Mouse (Mus musculus): Measurements from ENCODE around the gene Tmem136. TPM values are rescaled to one million over a fixed set of nuclear protein-coding genes. Genes with fewer than 3 reads are reported as not detected.

The Tmem136 gene
- polyA plus RNA-seq, 1 experiment from 2014 or later, result 11.1 TPM

GRCm38 (mm10) chr9:43070153-43070552 lies 46.2 kb downstream of the Tmem136 start:
- Histone ChIP-seq H3K36me3 (no peaks in the 10 kb centered on the region), H3K27ac (peak overlapping the region; percentile 90), H3K9me3 (no peaks in the 10 kb centered on the region), H3K9ac (replicated peaks) (peak overlapping the region; percentile 74), H3K4me3 (replicated peaks) (peak overlapping the region; percentile 52), H3K27me3 (no peaks in the 10 kb centered on the region), H3K4me1 (replicated peaks) (peaks cover 44% of the 10 kb centered on the region), H3K4me2 (replicated peaks) (peak overlapping the region; percentile 55)
- WGBS, result 27% methylated on average over 2 of the region's 2 CpGs
- ATAC-seq, result peak; percentile 44; the same call in 1 of the 2 replicates

GRCm38 (mm10) chr9:43067896-43068295 lies 48.5 kb downstream of the Tmem136 start:
- WGBS, result 94% methylated on average over 3 of the region's 3 CpGs
- Histone ChIP-seq H3K27ac (no peak overlapping the region), H3K4me2 (replicated peaks) (peak overlapping the region; percentile 45), H3K27me3 (no peaks in the 10 kb centered on the region), H3K4me1 (replicated peaks) (peaks cover 48% of the 10 kb centered on the region), H3K9me3 (no peaks in the 10 kb centered on the region), H3K4me3 (replicated peaks) (no peak overlapping the region), H3K9ac (replicated peaks) (no peak overlapping the region), H3K36me3 (no peaks in the 10 kb centered on the region)
- no peak for ATAC-seq

- no peak overlapping the region for H3K9ac ChIP-seq (replicated peaks)
- WGBS, result 84% methylated on average over 4 of the region's 4 CpGs
- ATAC-seq, result no peak
Measured at GRCm38 (mm10) chr9:43065231-43065630, 51.1 kb downstream of the Tmem136 start.

GRCm38 (mm10) chr9:43061545-43061944 lies 54.8 kb downstream of the Tmem136 start:
- peaks cover 23% of the 10 kb centered on the region for H3K4me1 ChIP-seq (replicated peaks)
- H3K4me2 ChIP-seq (replicated peaks), result no peak overlapping the region
- H3K9me3 ChIP-seq, result no peaks in the 10 kb centered on the region
- H3K27ac ChIP-seq, result no peak overlapping the region
- H3K9ac ChIP-seq (replicated peaks), result no peak overlapping the region
- H3K36me3 ChIP-seq, result no peaks in the 10 kb centered on the region
- 92% methylated on average over 1 of the region's 1 CpGs for WGBS
- no peaks in the 10 kb centered on the region for H3K27me3 ChIP-seq
- no peak overlapping the region for H3K4me3 ChIP-seq (replicated peaks)
- ATAC-seq, result no peak

More at GRCm38 (mm10) chr9:43065231-43065630, 51.1 kb downstream of the Tmem136 start:
- Histone ChIP-seq H3K4me2 (replicated peaks) (no peak overlapping the region), H3K27ac (no peak overlapping the region), H3K27me3 (no peaks in the 10 kb centered on the region), H3K4me1 (replicated peaks) (peaks cover 49% of the 10 kb centered on the region), H3K36me3 (no peaks in the 10 kb centered on the region), H3K9me3 (no peaks in the 10 kb centered on the region), H3K4me3 (replicated peaks) (no peak overlapping the region)

Other genes with a start within 250 kb of the Tmem136 start
- 6.2 and 6.8 TPM in 2 replicates for gene Grik4, start 172.1 kb downstream of the Tmem136 start, polyA plus RNA-seq (2015; fragmentation: Nextera tagmentation; extraction: Ambion mirVana)
- gene Arhgef12, start 9.3 kb downstream of the Tmem136 start, polyA plus RNA-seq (2015; fragmentation: Nextera tagmentation; extraction: Ambion mirVana), result 20.9 and 21.2 TPM in 2 replicates
- 0.08 TPM in 1 of 2 replicates, not detected in the other for gene Pou2f3, start 93.8 kb upstream of the Tmem136 start, polyA plus RNA-seq (2015; fragmentation: Nextera tagmentation; extraction: Ambion mirVana)
- 5.6 and 7.1 TPM in 2 replicates for gene Oaf, start 123.3 kb upstream of the Tmem136 start, polyA plus RNA-seq (2015; fragmentation: Nextera tagmentation; extraction: Ambion mirVana)
- 0.11 TPM in 1 of 2 replicates, not detected in the other for gene Trim29, start 194.3 kb upstream of the Tmem136 start, polyA plus RNA-seq (2015; fragmentation: Nextera tagmentation; extraction: Ambion mirVana)